Mouse (Mus musculus) testis, postnatal 10 days (tissue): ENCODE measurements around the gene Poglut1.
A peak's percentile ranks its signal among the peaks of the same experiment; 100 is the strongest.
"Not testable (repeated sequence)": the region's sequence is repeated elsewhere in the genome, so short reads cannot be mapped to it uniquely, and the experiment has no call there.

Experiments
- DNase-seq: peaks from one replicate; pipeline ENCODE4 v3.0.0; 2021; ENCODE audit warnings: low spot score

Gene Poglut1

GRCm38 (mm10) chr16:38536544-38537146 lies 13.4 kb downstream of the Poglut1 start:
- DNase-seq: peak; percentile 84

GRCm38 (mm10) chr16:38526264-38526663 lies 23.8 kb downstream of the Poglut1 start:
- no peak for DNase-seq

DNA sequence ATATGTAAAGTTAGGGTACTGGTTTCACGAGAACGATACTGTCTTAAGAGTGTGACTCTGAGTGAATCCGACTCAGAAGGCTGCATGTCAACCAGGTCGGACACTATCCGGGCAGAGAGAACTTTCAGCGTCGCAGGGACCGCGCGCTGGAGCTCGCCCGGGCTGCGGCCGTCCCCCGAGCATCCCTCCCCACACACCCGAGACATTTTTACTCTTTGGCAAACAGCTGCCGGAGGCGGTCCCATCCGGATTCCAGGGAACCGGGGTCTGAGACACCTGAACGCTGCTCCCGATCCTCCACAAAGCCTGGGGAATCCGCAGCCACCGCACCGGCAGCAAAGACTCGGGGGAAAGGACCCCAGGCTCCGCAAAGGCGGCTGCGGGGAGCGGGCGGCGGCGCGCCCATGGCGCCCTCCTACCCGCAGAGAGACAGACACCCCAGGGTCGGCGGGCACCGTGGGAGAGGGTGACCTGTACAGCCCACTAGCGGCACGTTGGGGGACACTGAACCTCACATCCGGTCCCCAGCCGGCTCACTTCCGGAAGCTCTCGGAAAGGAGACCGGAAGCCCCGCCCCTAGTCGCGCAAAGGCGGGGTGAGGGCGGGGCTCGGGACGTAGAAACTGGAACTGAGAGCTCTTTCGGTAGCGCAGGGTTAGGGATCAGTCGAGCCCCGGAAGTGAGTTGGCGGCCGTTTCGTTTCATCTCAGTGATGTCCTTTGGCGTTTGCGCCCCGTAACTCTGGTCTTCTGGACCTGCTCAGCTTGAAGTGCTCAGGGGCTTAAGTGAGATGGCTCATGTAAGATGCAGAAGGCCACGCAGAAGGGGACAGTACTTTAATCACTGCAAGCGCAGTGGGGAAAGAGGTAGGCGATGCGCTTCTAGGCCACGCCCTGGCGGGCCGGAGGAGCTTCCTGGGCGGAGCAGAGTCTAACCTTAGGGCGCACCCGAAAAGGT lies 27.7 kb downstream of the Poglut1 start, which contains the start of gene Timmdc1:
TSS of gene Timmdc1 (minus strand) at position 535 of the 956 bp plus-strand sequence.
- DNase-seq: peak; percentile 97

- no peak for DNase-seq
Measured at GRCm38 (mm10) chr16:38521211-38521987, 28.7 kb downstream of the Poglut1 start.

DNA sequence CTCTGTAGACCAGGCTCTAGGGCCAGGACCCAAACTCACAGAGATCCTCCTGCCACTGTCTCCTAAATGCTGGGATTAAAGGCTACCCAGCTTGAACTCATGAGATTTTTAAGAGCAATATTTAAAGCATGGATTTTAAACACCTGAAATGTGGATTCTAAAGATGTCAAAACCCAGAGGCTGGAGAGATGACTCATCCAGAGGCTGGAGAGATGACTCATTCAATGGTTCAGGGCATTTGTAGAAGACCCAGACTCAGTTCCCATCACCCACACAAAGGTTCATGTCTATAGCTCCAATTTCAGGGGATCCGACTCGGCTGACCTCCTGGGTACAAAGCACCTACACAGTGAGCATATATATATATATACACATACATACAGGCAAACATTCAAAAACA lies 30.9 kb downstream of the Poglut1 start:
- DNase-seq: no peak

DNA sequence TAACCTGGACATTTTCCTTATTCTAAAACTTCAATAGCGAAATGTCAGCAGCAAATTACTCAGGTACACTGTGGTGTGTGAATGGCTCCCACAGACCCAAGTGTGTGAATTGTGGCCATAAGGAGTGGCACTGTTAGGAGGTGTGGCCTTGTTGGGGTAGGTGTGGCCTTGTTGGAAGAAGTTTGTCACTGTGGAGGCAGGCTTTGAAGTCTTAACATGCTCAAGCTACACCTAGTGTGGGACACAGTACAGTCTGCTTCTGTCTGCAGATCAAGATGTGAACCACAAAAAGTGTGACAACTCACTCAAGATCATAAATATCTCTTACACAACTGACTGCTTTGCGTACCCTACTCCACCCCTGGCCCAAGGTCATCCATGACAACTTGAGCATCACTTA lies 39.2 kb downstream of the Poglut1 start:
- no peak for DNase-seq

GRCm38 (mm10) chr16:38506041-38506634 lies 43.9 kb downstream of the Poglut1 start:
- DNase-seq: peak; percentile 62

- no peak for DNase-seq
Measured at GRCm38 (mm10) chr16:38503528-38503927, 46.5 kb downstream of the Poglut1 start.

DNA sequence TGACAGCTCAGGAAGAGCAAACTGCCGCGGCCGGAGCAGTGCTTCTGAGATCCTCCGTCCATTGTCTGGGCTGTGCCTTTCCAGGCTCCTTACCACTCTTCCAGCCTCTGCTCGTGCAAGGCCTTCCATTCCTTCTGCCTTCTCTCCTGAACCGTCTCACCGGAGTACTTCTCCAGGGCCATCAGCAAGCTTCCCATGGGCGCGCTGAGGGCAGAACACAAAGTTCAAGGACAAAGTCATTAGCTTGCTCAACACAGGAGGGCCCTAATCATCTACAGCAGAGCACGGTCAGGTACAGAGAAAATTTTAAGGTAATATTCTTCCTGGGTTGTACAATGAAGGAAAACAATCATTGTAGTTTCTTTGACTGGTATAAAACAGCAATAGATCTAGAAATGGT lies 47.6 kb downstream of the Poglut1 start:
- DNase-seq: no peak

DNA sequence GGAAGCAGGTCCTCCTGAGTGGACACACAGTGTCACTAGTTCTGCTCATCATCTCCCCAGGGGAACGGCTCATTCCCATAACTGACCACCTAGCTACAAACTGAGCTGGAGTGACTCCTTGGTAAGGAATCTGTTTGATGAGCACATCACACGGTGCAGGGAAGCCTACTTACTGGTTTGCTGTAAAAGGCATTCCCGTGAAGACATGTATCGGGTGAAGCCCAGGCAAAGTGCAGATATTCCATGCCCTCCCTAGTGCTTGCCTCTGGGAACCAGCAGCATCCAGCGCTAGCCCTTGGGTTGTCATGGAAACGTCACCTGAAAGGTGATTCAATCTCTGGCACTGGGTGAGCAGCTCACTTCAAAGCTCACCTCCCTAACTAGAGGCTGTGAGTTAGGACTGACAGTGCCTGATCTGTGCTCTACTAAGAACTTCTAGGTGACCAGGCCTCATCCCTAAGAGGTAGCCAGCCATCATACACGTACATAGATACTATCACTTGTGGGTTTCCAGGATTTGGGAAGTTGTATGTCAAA lies 53.4 kb downstream of the Poglut1 start:
- no peak for DNase-seq

GRCm38 (mm10) chr16:38493890-38494289 lies 56.2 kb downstream of the Poglut1 start:
- no peak for DNase-seq

DNA sequence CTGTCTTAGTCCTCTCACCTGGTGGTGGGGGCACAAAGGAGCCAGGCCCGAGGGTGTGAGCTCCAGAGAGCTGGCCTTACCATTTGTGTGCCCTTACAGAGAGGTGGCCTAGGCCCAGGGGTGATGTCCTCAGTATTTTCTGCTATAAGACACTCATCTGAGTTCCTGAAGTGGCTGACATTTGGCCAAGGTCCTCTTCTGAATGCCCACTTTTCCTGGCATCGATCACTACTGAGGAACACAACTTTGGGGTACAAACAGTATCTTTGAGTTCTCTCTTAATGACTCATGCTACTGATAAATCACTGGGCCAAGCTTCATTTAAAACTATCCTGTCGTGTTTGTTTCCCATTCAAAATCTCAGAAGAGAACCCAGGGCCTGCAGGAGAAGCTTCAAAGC lies 57.5 kb downstream of the Poglut1 start:
- DNase-seq: no peak

- no peak for DNase-seq
Measured at GRCm38 (mm10) chr16:38483582-38484309, 66.3 kb downstream of the Poglut1 start.

DNA sequence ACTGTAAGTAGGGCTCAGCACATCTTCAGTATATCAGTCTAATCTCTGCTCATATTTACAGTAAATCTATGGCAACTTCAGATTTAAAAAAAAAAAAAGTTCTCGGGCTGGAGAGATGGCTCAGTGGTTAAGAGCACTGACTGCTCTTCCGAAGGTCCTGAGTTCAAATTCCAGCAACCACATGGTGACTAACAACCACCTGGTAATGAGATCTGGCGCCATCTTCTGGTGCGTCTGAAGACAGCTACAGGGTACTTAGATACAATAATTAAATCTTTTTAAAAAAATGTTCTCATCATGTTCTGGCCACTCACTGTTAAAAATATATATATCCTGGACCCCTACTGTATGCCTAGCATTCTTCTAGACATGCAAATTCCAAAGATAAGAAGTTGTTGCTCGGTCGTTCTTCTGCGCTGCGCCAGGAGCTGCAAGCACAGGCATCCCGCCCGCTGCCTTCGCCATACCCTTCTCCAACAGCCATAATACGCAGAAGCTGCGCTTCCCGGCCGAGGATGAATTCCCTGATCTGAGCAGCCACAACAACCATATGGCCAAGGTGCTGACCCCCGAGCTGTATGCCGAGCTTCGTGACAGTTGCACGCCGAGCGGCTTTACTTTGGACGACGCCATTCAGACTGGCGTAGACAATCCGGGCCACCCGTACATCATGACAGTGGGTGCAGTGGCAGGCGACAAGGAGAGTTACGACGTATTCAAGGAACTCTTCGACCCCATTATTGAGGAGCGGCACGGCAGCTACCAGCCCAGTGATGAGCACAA lies 67.1 kb downstream of the Poglut1 start:
- peak; percentile 70 for DNase-seq

DNA sequence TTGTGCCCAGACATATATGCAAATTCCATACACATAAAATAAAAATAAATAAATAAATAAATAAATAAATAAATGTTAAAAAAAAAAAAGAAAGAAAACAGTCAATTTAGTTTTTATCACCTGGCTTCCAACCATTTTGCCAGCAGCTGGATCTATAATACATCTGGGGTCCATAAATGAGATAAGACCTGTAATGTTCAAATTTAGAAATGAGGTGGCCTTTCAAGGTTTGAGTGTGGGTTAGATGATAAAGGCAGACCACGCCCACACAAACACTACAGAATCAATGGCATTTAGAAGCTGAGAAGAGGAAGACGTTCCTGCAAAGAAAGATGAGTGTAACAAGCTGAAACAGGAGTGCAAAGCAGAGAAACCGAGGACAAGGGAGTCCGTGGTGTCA lies 68.7 kb downstream of the Poglut1 start:
- no peak for DNase-seq

GRCm38 (mm10) chr16:38478296-38478695 lies 71.8 kb downstream of the Poglut1 start:
- no peak for DNase-seq

DNA sequence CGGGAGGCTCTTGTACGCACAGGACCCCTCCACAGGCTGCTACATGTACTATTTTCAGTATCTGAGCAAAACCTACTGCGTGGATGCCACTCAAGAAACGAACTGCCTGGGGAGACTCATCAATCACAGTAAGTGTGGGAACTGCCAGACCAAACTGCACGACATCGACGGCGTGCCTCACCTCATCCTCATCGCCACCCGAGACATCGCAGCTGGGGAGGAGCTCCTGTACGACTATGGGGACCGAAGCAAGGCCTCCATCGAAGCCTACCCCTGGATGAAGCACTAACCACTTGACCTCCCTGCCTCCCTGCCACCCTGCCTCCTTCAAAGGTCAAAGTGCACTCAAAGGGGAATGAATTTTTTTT lies 72.8 kb downstream of the Poglut1 start:
- not testable (repeated sequence) for DNase-seq

GRCm38 (mm10) chr16:38476312-38477240 lies 73.5 kb downstream of the Poglut1 start:
- DNase-seq: peak; percentile 49

DNA sequence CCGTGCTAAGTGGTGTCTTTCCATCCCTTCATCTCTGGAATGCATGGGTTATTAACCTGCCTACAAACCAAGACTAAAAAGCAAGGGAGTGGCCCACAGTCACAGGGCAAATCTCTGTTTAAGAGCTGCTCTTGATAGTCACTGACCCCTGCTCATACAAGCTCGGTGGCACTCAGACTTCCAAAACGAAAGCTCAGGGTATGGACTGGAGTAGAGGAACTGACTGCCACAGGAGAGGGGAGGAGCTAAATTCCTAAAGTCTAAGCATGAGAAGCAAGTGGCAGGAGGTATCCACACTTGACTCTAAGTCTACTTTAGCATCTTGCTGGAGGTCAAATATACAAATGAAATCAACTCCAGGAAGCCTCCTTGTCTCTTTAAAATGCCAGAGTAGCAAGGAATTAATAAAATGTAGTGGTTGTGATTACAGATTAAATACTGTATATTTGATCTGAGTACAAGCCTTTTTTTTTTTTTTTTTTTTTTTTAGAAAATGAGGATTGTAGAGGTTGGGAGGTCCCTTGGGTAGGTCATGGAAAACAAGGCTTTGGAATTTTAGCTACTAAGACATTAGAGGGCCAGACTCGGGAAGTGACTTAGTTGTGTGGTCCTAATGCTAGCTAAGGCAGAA lies 74.3 kb downstream of the Poglut1 start:
- DNase-seq: no peak
